Mouse (Mus musculus): Measurements from ENCODE around the gene Gm20388. TPM values are rescaled to one million over a fixed set of nuclear protein-coding genes. Genes with fewer than 3 reads are reported as not detected.

Gm20388 gene
- polyA plus RNA-seq, 1 experiment from 2014 or later = not detected

- ATAC-seq = no peak
- H3K27me3 ChIP-seq (replicated peaks) = peaks cover 81% of the 10 kb centered on the region
Measured at GRCm38 (mm10) chr8:122737886-122738285, 2827.2 kb downstream of the Gm20388 start.

GRCm38 (mm10) chr8:122739102-122739725 lies 2828.6 kb downstream of the Gm20388 start:
- ATAC-seq = no peak
- peaks cover 81% of the 10 kb centered on the region for H3K27me3 ChIP-seq (replicated peaks)
- H3K9ac ChIP-seq = no peak overlapping the region
- no peak overlapping the region for H3K4me2 ChIP-seq
- no peak overlapping the region for H3K27ac ChIP-seq
- no peaks in the 10 kb centered on the region for H3K9me3 ChIP-seq (replicated peaks)
- peaks cover 50% of the 10 kb centered on the region for H3K4me1 ChIP-seq
- H3K4me3 ChIP-seq = no peak overlapping the region
- WGBS (ENCODE audit: insufficient replicate concordance) = 29% methylated on average over 11 of the region's 11 CpGs
- H3K36me3 ChIP-seq = no peaks in the 10 kb centered on the region

More at GRCm38 (mm10) chr8:122737886-122738285, 2827.2 kb downstream of the Gm20388 start:
- H3K4me1 ChIP-seq = peaks cover 50% of the 10 kb centered on the region
- 80% methylated on average over 6 of the region's 6 CpGs for WGBS (ENCODE audit: insufficient replicate concordance)
- no peak overlapping the region for H3K4me2 ChIP-seq
- no peak overlapping the region for H3K4me3 ChIP-seq
- no peak overlapping the region for H3K9ac ChIP-seq
- no peaks in the 10 kb centered on the region for H3K36me3 ChIP-seq
- H3K9me3 ChIP-seq (replicated peaks) = no peaks in the 10 kb centered on the region
- no peak overlapping the region for H3K27ac ChIP-seq

GRCm38 (mm10) chr8:122742471-122742870 lies 2831.8 kb downstream of the Gm20388 start:
- Histone ChIP-seq H3K9me3 (replicated peaks) (no peaks in the 10 kb centered on the region), H3K4me2 (no peak overlapping the region), H3K9ac (no peak overlapping the region), H3K36me3 (no peaks in the 10 kb centered on the region), H3K27ac (no peak overlapping the region), H3K4me1 (peaks cover 18% of the 10 kb centered on the region), H3K27me3 (replicated peaks) (peaks cover 100% of the 10 kb centered on the region), H3K4me3 (no peak overlapping the region)
- 32% methylated on average over 19 of the region's 19 CpGs for WGBS (ENCODE audit: insufficient replicate concordance)
- ATAC-seq = no peak

- no peak overlapping the region for H3K9ac ChIP-seq
- no peaks in the 10 kb centered on the region for H3K36me3 ChIP-seq
- ATAC-seq = no peak
- no peak overlapping the region for H3K27ac ChIP-seq
- H3K27me3 ChIP-seq (replicated peaks) = peaks cover 100% of the 10 kb centered on the region
- no peaks in the 10 kb centered on the region for H3K9me3 ChIP-seq (replicated peaks)
- peaks cover 8% of the 10 kb centered on the region; the same call in 1 of the 2 replicates for H3K4me1 ChIP-seq
- H3K4me2 ChIP-seq = no peak overlapping the region
- 51% methylated on average over 17 of the region's 17 CpGs for WGBS (ENCODE audit: insufficient replicate concordance)
- H3K4me3 ChIP-seq = no peak overlapping the region
Measured at GRCm38 (mm10) chr8:122745022-122745749, 2834.5 kb downstream of the Gm20388 start.

- Histone ChIP-seq H3K4me2 (no peak overlapping the region), H3K36me3 (no peaks in the 10 kb centered on the region), H3K4me3 (no peak overlapping the region), H3K4me1 (peaks cover 8% of the 10 kb centered on the region; the same call in 1 of the 2 replicates), H3K27me3 (replicated peaks) (peaks cover 100% of the 10 kb centered on the region), H3K27ac (no peak overlapping the region), H3K9me3 (replicated peaks) (no peaks in the 10 kb centered on the region), H3K9ac (no peak overlapping the region)
- no peak for ATAC-seq
- 43% methylated on average over 16 of the region's 16 CpGs for WGBS (ENCODE audit: insufficient replicate concordance)
Measured at GRCm38 (mm10) chr8:122745750-122746275, 2835.2 kb downstream of the Gm20388 start.

GRCm38 (mm10) chr8:122746439-122746838 lies 2835.8 kb downstream of the Gm20388 start:
- WGBS (ENCODE audit: insufficient replicate concordance) = 44% methylated on average over 7 of the region's 7 CpGs
- H3K4me1 ChIP-seq = peaks cover 8% of the 10 kb centered on the region; the same call in 1 of the 2 replicates
- no peak overlapping the region for H3K9ac ChIP-seq
- H3K27ac ChIP-seq = no peak overlapping the region
- no peak overlapping the region for H3K4me2 ChIP-seq
- H3K27me3 ChIP-seq (replicated peaks) = peaks cover 100% of the 10 kb centered on the region
- no peak overlapping the region for H3K4me3 ChIP-seq
- no peaks in the 10 kb centered on the region for H3K9me3 ChIP-seq (replicated peaks)
- no peak for ATAC-seq
- no peaks in the 10 kb centered on the region for H3K36me3 ChIP-seq

- no peak for ATAC-seq
- H3K4me3 ChIP-seq = no peak overlapping the region
- H3K9me3 ChIP-seq (replicated peaks) = no peaks in the 10 kb centered on the region
- 75% methylated on average over 1 of the region's 1 CpGs for WGBS (ENCODE audit: insufficient replicate concordance)
- H3K4me2 ChIP-seq = no peak overlapping the region
- no peak overlapping the region for H3K9ac ChIP-seq
- no peaks in the 10 kb centered on the region for H3K36me3 ChIP-seq
- H3K4me1 ChIP-seq = peaks cover 8% of the 10 kb centered on the region; the same call in 1 of the 2 replicates
- H3K27ac ChIP-seq = no peak overlapping the region
- H3K27me3 ChIP-seq (replicated peaks) = peaks cover 100% of the 10 kb centered on the region
Measured at GRCm38 (mm10) chr8:122747825-122748224, 2837.2 kb downstream of the Gm20388 start.

GRCm38 (mm10) chr8:122749333-122749958 lies 2838.8 kb downstream of the Gm20388 start:
- Histone ChIP-seq H3K36me3 (no peaks in the 10 kb centered on the region), H3K9ac (no peak overlapping the region), H3K27ac (no peak overlapping the region), H3K4me3 (no peak overlapping the region), H3K9me3 (replicated peaks) (no peaks in the 10 kb centered on the region), H3K4me2 (no peak overlapping the region), H3K27me3 (replicated peaks) (peaks cover 99% of the 10 kb centered on the region), H3K4me1 (peaks cover 8% of the 10 kb centered on the region; the same call in 1 of the 2 replicates)
- ATAC-seq = no peak
- WGBS (ENCODE audit: insufficient replicate concordance) = 56% methylated on average over 6 of the region's 6 CpGs

- no peak overlapping the region for H3K4me3 ChIP-seq
- H3K27me3 ChIP-seq (replicated peaks) = peaks cover 98% of the 10 kb centered on the region
- no peak overlapping the region for H3K4me2 ChIP-seq
- no peaks in the 10 kb centered on the region for H3K9me3 ChIP-seq (replicated peaks)
- no peak for ATAC-seq
- no peak overlapping the region for H3K27ac ChIP-seq
- H3K36me3 ChIP-seq = no peaks in the 10 kb centered on the region
- peaks cover 8% of the 10 kb centered on the region; the same call in 1 of the 2 replicates for H3K4me1 ChIP-seq
- H3K9ac ChIP-seq = no peak overlapping the region
- 73% methylated on average over 5 of the region's 5 CpGs for WGBS (ENCODE audit: insufficient replicate concordance)
Measured at GRCm38 (mm10) chr8:122751342-122751741, 2840.7 kb downstream of the Gm20388 start.

- ATAC-seq = no peak
- WGBS (ENCODE audit: insufficient replicate concordance) = 78% methylated on average over 29 of the region's 29 CpGs
Measured at GRCm38 (mm10) chr8:122752111-122752721, 2841.6 kb downstream of the Gm20388 start.

GRCm38 (mm10) chr8:122758597-122758996 lies 2848.0 kb downstream of the Gm20388 start:
- no peaks in the 10 kb centered on the region for H3K36me3 ChIP-seq
- H3K27ac ChIP-seq = no peak overlapping the region
- ATAC-seq = no peak
- no peak overlapping the region for H3K4me3 ChIP-seq
- H3K9ac ChIP-seq = no peak overlapping the region
- H3K4me2 ChIP-seq = no peak overlapping the region
- H3K27me3 ChIP-seq (replicated peaks) = peaks cover 92% of the 10 kb centered on the region
- H3K4me1 ChIP-seq = peaks cover 24% of the 10 kb centered on the region
- H3K9me3 ChIP-seq (replicated peaks) = no peaks in the 10 kb centered on the region

More at GRCm38 (mm10) chr8:122752111-122752721, 2841.6 kb downstream of the Gm20388 start:
- no peaks in the 10 kb centered on the region for H3K9me3 ChIP-seq (replicated peaks)
- no peak overlapping the region for H3K4me3 ChIP-seq
- H3K27me3 ChIP-seq (replicated peaks) = peaks cover 98% of the 10 kb centered on the region
- H3K9ac ChIP-seq = no peak overlapping the region
- no peaks in the 10 kb centered on the region for H3K36me3 ChIP-seq
- H3K27ac ChIP-seq = no peak overlapping the region
- H3K4me1 ChIP-seq = peaks cover 8% of the 10 kb centered on the region; the same call in 1 of the 2 replicates
- no peak overlapping the region for H3K4me2 ChIP-seq

All from liver, embryonic 12.5 days (tissue).